Mouse (Mus musculus): Measurements from ENCODE around the gene Olfr815. TPM values are rescaled to one million over a fixed set of nuclear protein-coding genes. Genes with fewer than 3 reads are reported as not detected.
"Not testable (repeated sequence)": the region's sequence is repeated elsewhere in the genome, so short reads cannot be mapped to it uniquely, and the experiment has no call there.

Olfr815 gene
- total RNA-seq (2015) (not detected in 2 replicates), total RNA-seq (2017) (not detected in 2 replicates)

GRCm38 (mm10) chr10:129905767-129906166 is at the start of gene Olfr815:
Gene Olfr815 (minus strand): TSS chr10:129905867.
- ATAC-seq (ENCODE audit: poor library complexity, severe bottlenecking), result not testable (repeated sequence)

- no peak for ATAC-seq (ENCODE audit: poor library complexity, severe bottlenecking)
Observed at GRCm38 (mm10) chr10:129949000-129949399, 43.3 kb upstream of the Olfr815 start, which contains the start of gene Olfr818. Gene Olfr818 (minus strand): TSS chr10:129949100.

- no peak for ATAC-seq (ENCODE audit: poor library complexity, severe bottlenecking)
Observed at GRCm38 (mm10) chr10:129915497-129915896, 9.8 kb upstream of the Olfr815 start, which contains the start of gene Olfr816. Gene Olfr816 (minus strand): TSS chr10:129915597.

- no peak for ATAC-seq (ENCODE audit: poor library complexity, severe bottlenecking)
Observed at GRCm38 (mm10) chr10:129885934-129886333, 19.7 kb downstream of the Olfr815 start.

GRCm38 (mm10) chr10:129885496-129885895 is 20.2 kb downstream of the Olfr815 start:
- not testable (repeated sequence) for ATAC-seq (ENCODE audit: poor library complexity, severe bottlenecking)

GRCm38 (mm10) chr10:129879751-129880150 is 25.9 kb downstream of the Olfr815 start, which contains the start of gene Olfr814:
Gene Olfr814 (minus strand): TSS chr10:129879851.
- not testable (repeated sequence) for ATAC-seq (ENCODE audit: poor library complexity, severe bottlenecking)

GRCm38 (mm10) chr10:129855067-129855466 is 50.6 kb downstream of the Olfr815 start, which contains the start of gene Olfr813:
Gene Olfr813 (plus strand): TSS chr10:129855367.
- no peak for ATAC-seq (ENCODE audit: poor library complexity, severe bottlenecking)

Other genes starting within 250 kb of the Olfr815 start
- gene Olfr800, start 248.2 kb downstream of the Olfr815 start, total RNA-seq (2015), result not detected in 2 replicates
- not detected in 2 replicates for gene Olfr800, start 248.2 kb downstream of the Olfr815 start, total RNA-seq (2017)
- gene Olfr801, start 232.0 kb downstream of the Olfr815 start, total RNA-seq (2015), result not detected in 2 replicates
- gene Olfr801, start 232.0 kb downstream of the Olfr815 start, total RNA-seq (2017), result not detected in 2 replicates
- gene Olfr802, start 217.7 kb downstream of the Olfr815 start, total RNA-seq (2015), result not detected in 2 replicates
- gene Olfr802, start 217.7 kb downstream of the Olfr815 start, total RNA-seq (2017), result not detected in 2 replicates
- gene Olfr803, start 211.6 kb downstream of the Olfr815 start, total RNA-seq (2015), result not detected in 2 replicates
- not detected in 2 replicates for gene Olfr803, start 211.6 kb downstream of the Olfr815 start, total RNA-seq (2017)
- gene Olfr804, start 202.7 kb downstream of the Olfr815 start, total RNA-seq (2015), result not detected in 2 replicates
- not detected in 2 replicates for gene Olfr804, start 202.7 kb downstream of the Olfr815 start, total RNA-seq (2017)
- gene Olfr805, start 176.5 kb downstream of the Olfr815 start, total RNA-seq (2015), result not detected in 2 replicates
- not detected in 2 replicates for gene Olfr805, start 176.5 kb downstream of the Olfr815 start, total RNA-seq (2017)
- gene Olfr806, start 163.9 kb downstream of the Olfr815 start, total RNA-seq (2015), result not detected in 2 replicates
- gene Olfr806, start 163.9 kb downstream of the Olfr815 start, total RNA-seq (2017), result not detected in 2 replicates
- gene Olfr807, start 148.1 kb downstream of the Olfr815 start, total RNA-seq (2015), result not detected in 2 replicates
- not detected in 2 replicates for gene Olfr807, start 148.1 kb downstream of the Olfr815 start, total RNA-seq (2017)
- gene Olfr808, start 140.4 kb downstream of the Olfr815 start, total RNA-seq (2015), result not detected in 2 replicates
- not detected in 2 replicates for gene Olfr808, start 140.4 kb downstream of the Olfr815 start, total RNA-seq (2017)
- gene Olfr809, start 131.2 kb downstream of the Olfr815 start, total RNA-seq (2015), result not detected in 2 replicates
- gene Olfr809, start 131.2 kb downstream of the Olfr815 start, total RNA-seq (2017), result not detected in 2 replicates
- gene Olfr810, start 111.0 kb downstream of the Olfr815 start, total RNA-seq (2015), result not detected in 2 replicates
- gene Olfr810, start 111.0 kb downstream of the Olfr815 start, total RNA-seq (2017), result not detected in 2 replicates
- not detected in 2 replicates for gene Olfr811, start 101.5 kb downstream of the Olfr815 start, total RNA-seq (2015)
- gene Olfr811, start 101.5 kb downstream of the Olfr815 start, total RNA-seq (2017), result not detected in 2 replicates
- gene Olfr812, start 59.8 kb downstream of the Olfr815 start, total RNA-seq (2015), result not detected in 2 replicates
- not detected in 2 replicates for gene Olfr812, start 59.8 kb downstream of the Olfr815 start, total RNA-seq (2017)
- gene Olfr813, start 50.5 kb downstream of the Olfr815 start, total RNA-seq (2015), result not detected in 2 replicates
- not detected in 2 replicates for gene Olfr813, start 50.5 kb downstream of the Olfr815 start, total RNA-seq (2017)
- not detected in 2 replicates for gene Olfr814, start 26.0 kb downstream of the Olfr815 start, total RNA-seq (2015)
- not detected in 2 replicates for gene Olfr814, start 26.0 kb downstream of the Olfr815 start, total RNA-seq (2017)
- gene Olfr816, start 9.7 kb upstream of the Olfr815 start, total RNA-seq (2015), result not detected in 2 replicates
- gene Olfr816, start 9.7 kb upstream of the Olfr815 start, total RNA-seq (2017), result not detected in 2 replicates
- not detected in 2 replicates for gene Olfr818, start 43.2 kb upstream of the Olfr815 start, total RNA-seq (2015)
- not detected in 2 replicates for gene Olfr818, start 43.2 kb upstream of the Olfr815 start, total RNA-seq (2017)
- gene Olfr819, start 61.4 kb upstream of the Olfr815 start, total RNA-seq (2015), result not detected in 2 replicates
- not detected in 2 replicates for gene Olfr819, start 61.4 kb upstream of the Olfr815 start, total RNA-seq (2017)
- gene Olfr247, start 70.3 kb upstream of the Olfr815 start, total RNA-seq (2015), result not detected in 2 replicates
- not detected in 2 replicates for gene Olfr247, start 70.3 kb upstream of the Olfr815 start, total RNA-seq (2017)
- not detected in 2 replicates for gene Gm10310, start 79.2 kb upstream of the Olfr815 start, total RNA-seq (2015)
- not detected in 2 replicates for gene Gm10310, start 79.2 kb upstream of the Olfr815 start, total RNA-seq (2017)
- gene Olfr820, start 106.8 kb upstream of the Olfr815 start, total RNA-seq (2015), result not detected in 2 replicates
- not detected in 2 replicates for gene Olfr820, start 106.8 kb upstream of the Olfr815 start, total RNA-seq (2017)
- gene Olfr821, start 124.5 kb upstream of the Olfr815 start, total RNA-seq (2015), result not detected in 2 replicates
- not detected in 2 replicates for gene Olfr821, start 124.5 kb upstream of the Olfr815 start, total RNA-seq (2017)
- gene Olfr822, start 165.3 kb upstream of the Olfr815 start, total RNA-seq (2015), result not detected in 2 replicates
- not detected in 2 replicates for gene Olfr822, start 165.3 kb upstream of the Olfr815 start, total RNA-seq (2017)
- gene Olfr823, start 209.5 kb upstream of the Olfr815 start, total RNA-seq (2015), result not detected in 2 replicates
- not detected in 2 replicates for gene Olfr823, start 209.5 kb upstream of the Olfr815 start, total RNA-seq (2017)
- gene Olfr824, start 224.1 kb upstream of the Olfr815 start, total RNA-seq (2015), result not detected in 2 replicates
- gene Olfr824, start 224.1 kb upstream of the Olfr815 start, total RNA-seq (2017), result not detected in 2 replicates